Mouse (Mus musculus) midbrain, postnatal 0 days (tissue): ENCODE measurements around the gene Pacsin2. TPM values are rescaled to one million over a fixed set of nuclear protein-coding genes. Genes with fewer than 3 reads are reported as not detected.
A peak's percentile ranks its signal among the peaks of the same experiment; 100 is the strongest.

ENCODE experiments used
- ATAC-seq: fragments of 200-750 bp; cut with Nextera tagmentation; 2 replicates; pipeline ENCODE4 v1.8.0; 2017; ENCODE audit warnings: moderate number of reproducible peaks, mild to moderate bottlenecking, moderate TSS enrichment, moderate library complexity; ENCODE audit not compliant: low FRiP score
- DNase-seq: peaks from one replicate; pipeline ENCODE4 v3.0.0-alpha.2; 2015; ENCODE audit warnings: low spot score
- H3K27ac ChIP-seq: fragments of 300-500 bp; sonication (generic); 2 replicates; pipeline ENCODE4 v1.5.1; 2014; ENCODE audit warnings: low read depth, mild to moderate bottlenecking, low read length, mixed read lengths
- H3K27me3 ChIP-seq: fragments of 300-500 bp; sonication (generic); 2 replicates; pipeline ENCODE4 v1.6.1; 2014; ENCODE audit warnings: low read length, control low read depth, mixed read lengths; ENCODE audit not compliant: insufficient read depth
- H3K36me3 ChIP-seq: fragments of 300-500 bp; sonication (generic); 2 replicates; pipeline ENCODE4 v1.6.1; 2014; ENCODE audit warnings: low read length, control low read depth, mixed read lengths; ENCODE audit not compliant: insufficient read depth
- H3K4me1 ChIP-seq: fragments of 300-500 bp; sonication (generic); 2 replicates; pipeline ENCODE4 v1.6.1; 2014; ENCODE audit warnings: mild to moderate bottlenecking, control low read depth, antibody characterized with exemption, low read length, mixed read lengths; ENCODE audit not compliant: insufficient read depth
- H3K4me2 ChIP-seq: fragments of 300-500 bp; sonication (generic); 2 replicates; pipeline ENCODE4 v1.6.1; 2014; ENCODE audit warnings: low read depth, mild to moderate bottlenecking, low read length, mixed read lengths; ENCODE audit not compliant: poor library complexity, severe bottlenecking
- H3K4me3 ChIP-seq: fragments of 300-500 bp; sonication (generic); 2 replicates; pipeline ENCODE4 v1.5.1; 2014; ENCODE audit warnings: low read depth, mild to moderate bottlenecking, low read length, moderate library complexity
- H3K9ac ChIP-seq: fragments of 300-500 bp; sonication (generic); replicated peaks from 2 replicates; pipeline ENCODE4 v1.6.1; 2014; ENCODE audit warnings: mild to moderate bottlenecking, low read length, moderate library complexity, mixed read lengths; ENCODE audit not compliant: poor library complexity, severe bottlenecking
- H3K9me3 ChIP-seq: fragments of 300-500 bp; sonication (generic); 2 replicates; pipeline ENCODE4 v1.6.1; 2016; ENCODE audit warnings: low read length, control low read depth
- CTCF ChIP-seq: IDR thresholded peaks from 2 replicates; pipeline ENCODE4 v1.5.1; 2016; ENCODE audit warnings: antibody characterized with exemption, mild to moderate bottlenecking
- WGBS: fragments of 180-500 bp; shearing (Covaris S2); extraction: QIAGEN DNeasy Blood & Tissue Kit; methylation state at CpG from one replicate; pipeline ENCODE4 v1.1.7; 2014; 5-methylcytosine and 5-hydroxymethylcytosine counted together
- polyA plus RNA-seq: library from polyadenylated mRNA; unstranded; fragments of >200 nt; fragmentation: Nextera tagmentation; extraction: Ambion mirVana; gene quantifications from 2 replicates; pipeline ENCODE4 v1.2.1, GENCODE M21; 2015
- total RNA-seq: library from RNA; depleted of rRNA; stranded (reverse); fragments of >200 nt; gene quantifications from 2 replicates; pipeline ENCODE4 v1.2.3, GENCODE M21; 2014

Gene Pacsin2
- total and polyA plus RNA-seq, 2 experiments from 2014 or later = 14.6 to 16.2 TPM

GRCm38 (mm10) chr15:83455637-83456036 is 8.8 kb downstream of the Pacsin2 start:
- H3K4me1 ChIP-seq = no peaks in the 10 kb centered on the region
- TF ChIP-seq CTCF = no peak
- no peaks in the 10 kb centered on the region for H3K36me3 ChIP-seq
- DNase-seq = no peak
- no peak for ATAC-seq
- H3K9me3 ChIP-seq = no peaks in the 10 kb centered on the region
- no peak overlapping the region for H3K9ac ChIP-seq
- H3K27ac ChIP-seq = no peak overlapping the region
- 92% methylated on average over 5 of the region's 5 CpGs for WGBS
- H3K4me2 ChIP-seq = no peak overlapping the region
- no peaks in the 10 kb centered on the region for H3K27me3 ChIP-seq
- no peak overlapping the region for H3K4me3 ChIP-seq

- ATAC-seq = no peak
- Histone ChIP-seq H3K36me3 (no peaks in the 10 kb centered on the region), H3K9me3 (no peaks in the 10 kb centered on the region), H3K9ac (no peak overlapping the region), H3K4me3 (no peak overlapping the region), H3K27me3 (no peaks in the 10 kb centered on the region), H3K27ac (no peak overlapping the region), H3K4me1 (no peaks in the 10 kb centered on the region), H3K4me2 (no peak overlapping the region)
- TF ChIP-seq CTCF = no peak
- 84% methylated on average over 3 of the region's 3 CpGs for WGBS
- no peak for DNase-seq
Measured at GRCm38 (mm10) chr15:83455034-83455433, 9.4 kb downstream of the Pacsin2 start.

DNA sequence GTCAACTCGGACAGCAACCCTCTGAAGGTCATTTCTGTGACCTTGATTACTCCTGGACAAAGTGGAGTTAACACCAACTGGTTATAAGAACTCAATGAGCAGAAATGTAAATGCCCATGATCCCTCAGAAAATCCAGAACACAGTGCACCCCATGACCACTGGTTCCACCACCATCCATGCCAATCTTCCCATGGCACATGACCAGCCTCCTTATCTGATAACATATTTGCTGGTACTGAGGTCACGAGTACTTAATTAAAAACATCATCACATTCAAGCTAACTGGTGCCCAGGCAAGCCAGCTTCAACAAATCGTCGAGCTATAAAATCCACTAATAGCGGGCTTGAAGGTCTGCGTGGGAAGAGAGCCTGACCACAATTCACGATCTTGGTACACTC is 10.0 kb downstream of the Pacsin2 start:
- ATAC-seq (no peak), DNase-seq (no peak)
- 90% methylated on average over 7 of the region's 7 CpGs for WGBS
- Histone ChIP-seq H3K27me3 (no peaks in the 10 kb centered on the region), H3K4me2 (no peak overlapping the region), H3K4me3 (no peak overlapping the region), H3K4me1 (no peaks in the 10 kb centered on the region), H3K36me3 (no peaks in the 10 kb centered on the region), H3K9ac (no peak overlapping the region), H3K9me3 (no peaks in the 10 kb centered on the region), H3K27ac (no peak overlapping the region)
- TF ChIP-seq CTCF = no peak

DNA sequence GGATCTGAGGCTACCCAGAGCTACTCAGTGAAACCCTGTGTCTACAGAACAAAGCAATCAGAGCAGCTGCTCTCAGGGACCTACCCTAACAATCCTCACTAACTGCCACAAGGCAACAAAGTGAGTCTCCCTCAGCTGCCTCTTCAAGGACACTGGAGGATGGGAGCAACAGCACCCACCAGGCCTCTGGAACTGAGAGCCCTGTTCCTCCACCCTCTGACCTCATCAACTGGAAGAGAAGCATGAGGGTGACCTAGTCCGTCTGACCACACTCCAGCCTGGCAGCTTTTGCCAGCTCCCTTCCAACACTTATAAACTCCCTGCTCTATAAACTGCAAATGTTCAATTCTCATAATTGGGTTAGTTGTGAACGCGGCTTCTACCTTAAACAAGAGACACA is 10.5 kb downstream of the Pacsin2 start:
- ATAC-seq (no peak), DNase-seq (no peak)
- TF ChIP-seq CTCF = no peak
- no peak overlapping the region for H3K4me3 ChIP-seq
- no peaks in the 10 kb centered on the region for H3K27me3 ChIP-seq
- H3K9me3 ChIP-seq = no peaks in the 10 kb centered on the region
- no peak overlapping the region for H3K9ac ChIP-seq
- H3K4me2 ChIP-seq = no peak overlapping the region
- 93% methylated on average over 3 of the region's 3 CpGs for whole genome bisulfite sequencing
- no peak overlapping the region for H3K27ac ChIP-seq
- H3K36me3 ChIP-seq = no peaks in the 10 kb centered on the region
- H3K4me1 ChIP-seq = no peaks in the 10 kb centered on the region

DNA sequence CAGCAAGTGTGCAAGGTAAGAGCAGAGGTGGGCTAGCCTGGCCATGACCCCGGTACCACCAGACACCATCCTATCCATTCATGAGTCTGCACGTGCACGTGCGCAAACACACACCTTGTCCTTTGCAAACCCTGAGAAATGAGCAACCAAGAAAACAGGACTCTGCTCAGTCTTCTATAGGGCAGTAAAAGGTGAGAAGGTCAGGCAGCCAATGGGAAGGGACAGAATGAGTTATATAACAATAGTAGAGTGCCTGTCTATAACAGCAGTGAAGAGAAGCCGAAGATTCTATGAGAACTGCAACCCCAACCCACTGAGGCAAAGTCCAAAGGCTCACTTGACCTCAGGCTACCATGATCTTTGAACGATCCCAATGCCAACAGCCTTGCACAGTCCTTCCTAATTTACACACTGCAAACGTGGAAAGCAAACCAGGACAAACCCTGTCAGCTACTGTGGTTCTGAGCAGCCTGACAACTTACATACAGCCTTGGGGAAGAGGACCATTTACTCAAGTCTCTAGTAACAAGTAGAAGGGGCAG is 12.1 kb downstream of the Pacsin2 start:
- 90% methylated on average over 7 of the region's 7 CpGs for WGBS
- Histone ChIP-seq H3K9me3 (no peaks in the 10 kb centered on the region), H3K27ac (no peak overlapping the region), H3K4me1 (no peaks in the 10 kb centered on the region), H3K9ac (no peak overlapping the region), H3K4me3 (no peak overlapping the region), H3K27me3 (no peaks in the 10 kb centered on the region), H3K36me3 (no peaks in the 10 kb centered on the region), H3K4me2 (no peak overlapping the region)
- DNase-seq = no peak
- no peak for ATAC-seq
- no peak for TF ChIP-seq CTCF

DNA sequence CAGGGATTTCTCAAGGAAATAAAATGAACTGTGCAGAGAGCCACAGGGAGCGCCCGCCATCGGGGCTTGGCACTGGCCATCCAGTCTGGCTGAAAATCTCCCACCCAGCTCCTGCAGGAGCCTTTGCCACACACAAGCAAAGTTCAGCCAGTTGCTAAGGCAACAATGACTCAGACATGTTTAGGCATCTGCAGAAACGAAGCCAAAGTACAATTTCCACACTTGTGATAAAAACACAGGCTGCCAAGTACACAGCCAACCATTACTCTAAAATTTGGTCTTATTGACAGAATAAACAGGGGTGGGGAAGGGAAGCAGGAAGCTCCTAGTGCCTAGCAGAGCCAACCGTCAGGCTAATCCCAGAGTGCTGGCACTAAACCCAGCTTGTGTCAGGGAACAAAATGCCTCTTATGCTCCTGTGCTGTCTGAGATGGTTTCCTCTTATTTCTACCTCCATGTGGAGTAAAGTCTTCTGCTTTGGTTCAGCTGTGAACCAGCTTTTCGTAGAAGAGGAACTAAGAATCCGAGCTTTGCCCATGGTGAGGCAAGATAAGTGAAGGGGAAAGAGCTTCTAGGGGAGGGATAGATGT is 12.7 kb downstream of the Pacsin2 start:
- Histone ChIP-seq H3K36me3 (no peaks in the 10 kb centered on the region), H3K27me3 (no peaks in the 10 kb centered on the region), H3K4me3 (no peak overlapping the region), H3K27ac (peak overlapping the region; percentile 43; the same call in 1 of the 2 replicates), H3K4me1 (no peaks in the 10 kb centered on the region), H3K9ac (no peak overlapping the region), H3K9me3 (no peaks in the 10 kb centered on the region), H3K4me2 (no peak overlapping the region)
- 60% methylated on average over 7 of the region's 7 CpGs for WGBS
- TF ChIP-seq CTCF = no peak
- ATAC-seq = no peak
- DNase-seq = peak; percentile 80
